Mouse (Mus musculus) erythroblast, embryonic 14.5 days (primary cell): ENCODE data around the gene Chchd6.

ENCODE experiments used
- GATA1 ChIP-seq: IDR thresholded peaks from 2 replicates; pipeline ENCODE4 v1.6.1; 2012; ENCODE audit warnings: low read length, inconsistent platforms, mixed read lengths
- TAL1 ChIP-seq: IDR thresholded peaks from 3 replicates; pipeline ENCODE4 v1.6.1; 2012; ENCODE audit warnings: low read length, inconsistent platforms, mixed read lengths

GRCm38 (mm10) chr6:89381851-89382250, 213.6 kb downstream of the Chchd6 start:
- TF ChIP-seq GATA1 = no peak
- TF ChIP-seq TAL1 = no peak
